Mouse (Mus musculus): ENCODE data around the gene Neurog2. TPM values are rescaled to one million over a fixed set of nuclear protein-coding genes. Genes with fewer than 3 reads are reported as not detected.

The Neurog2 gene
- polyA plus RNA-seq, 1 experiment from 2014 or later = 41.2 TPM

DNA sequence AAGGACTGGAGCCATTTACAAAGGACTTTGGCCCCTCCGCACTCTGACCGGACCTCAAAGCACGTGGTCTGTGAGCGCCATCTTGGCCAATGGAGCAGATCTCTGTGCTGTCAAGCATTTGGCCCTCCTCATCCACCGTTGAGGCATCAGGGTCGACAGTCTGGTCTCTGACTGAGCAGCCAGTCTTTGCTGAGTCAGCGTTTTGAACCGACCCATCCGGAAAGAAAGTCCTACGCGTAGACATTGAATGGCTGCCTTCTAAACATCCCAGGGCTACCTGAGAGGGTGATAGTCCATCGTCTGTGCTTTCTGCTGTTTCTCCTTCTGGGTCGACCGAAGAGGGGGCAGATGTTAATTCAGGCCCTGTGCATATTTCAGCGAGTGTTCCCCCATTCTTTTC is 46.8 kb downstream of the Neurog2 start:
- no peak for ATAC-seq (ENCODE audit: insufficient read depth, low FRiP score, low TSS enrichment)
- H3K4me3 ChIP-seq (ENCODE audit: low read depth, low read length) = no peak overlapping the region
- no peak for DNase-seq (ENCODE audit: low spot score)
- H3K27me3 ChIP-seq (ENCODE audit: control insufficient read depth, insufficient read depth, low read length) = no peaks in the 10 kb centered on the region
- no peak overlapping the region for H3K27ac ChIP-seq (ENCODE audit: low read depth, low read length)
- no peak overlapping the region for H3K9ac ChIP-seq (ENCODE audit: low read length)
- no peaks in the 10 kb centered on the region for H3K36me3 ChIP-seq (ENCODE audit: control insufficient read depth, insufficient read depth, low read length)
- 89% methylated on average over 15 of the region's 15 CpGs for WGBS
- no peak overlapping the region for H3K4me2 ChIP-seq (ENCODE audit: low read depth)
- no peaks in the 10 kb centered on the region for H3K4me1 ChIP-seq (ENCODE audit: control insufficient read depth, insufficient read depth, low read length)
- H3K9me3 ChIP-seq (ENCODE audit: control insufficient read depth, low read length) = no peaks in the 10 kb centered on the region

Other genes starting within 250 kb of the Neurog2 start
- gene Ank2, start 133.8 kb upstream of the Neurog2 start, polyA plus RNA-seq (2014; fragmentation: Nextera tagmentation; extraction: Ambion mirVana) = 62.0 and 64.8 TPM in 2 replicates
- 64.4 and 78.3 TPM in 2 replicates for gene Larp7, start 79.8 kb upstream of the Neurog2 start, polyA plus RNA-seq (2014; fragmentation: Nextera tagmentation; extraction: Ambion mirVana)
- 9.7 TPM in 2 replicates for gene Zgrf1, start 79.6 kb upstream of the Neurog2 start, polyA plus RNA-seq (2014; fragmentation: Nextera tagmentation; extraction: Ambion mirVana)
- gene Alpk1, start 147.4 kb downstream of the Neurog2 start, polyA plus RNA-seq (2014; fragmentation: Nextera tagmentation; extraction: Ambion mirVana) = 0.64 and 0.74 TPM in 2 replicates
- 2.4 TPM in 2 replicates for gene Tifa, start 156.7 kb downstream of the Neurog2 start, polyA plus RNA-seq (2014; fragmentation: Nextera tagmentation; extraction: Ambion mirVana)
- gene Ap1ar, start 204.4 kb downstream of the Neurog2 start, polyA plus RNA-seq (2014; fragmentation: Nextera tagmentation; extraction: Ambion mirVana) = 71.2 and 78.0 TPM in 2 replicates